Mouse (Mus musculus) cerebral cortex, adult 2 months (tissue): ENCODE results near the gene Arntl2.

Source experiments
- WGBS: fragments of 180-500 bp; shearing (Covaris S2); methylation state at CpG from one replicate; pipeline ENCODE4 v1.1.7; 2018; 5-methylcytosine and 5-hydroxymethylcytosine counted together

Arntl2 gene

DNA sequence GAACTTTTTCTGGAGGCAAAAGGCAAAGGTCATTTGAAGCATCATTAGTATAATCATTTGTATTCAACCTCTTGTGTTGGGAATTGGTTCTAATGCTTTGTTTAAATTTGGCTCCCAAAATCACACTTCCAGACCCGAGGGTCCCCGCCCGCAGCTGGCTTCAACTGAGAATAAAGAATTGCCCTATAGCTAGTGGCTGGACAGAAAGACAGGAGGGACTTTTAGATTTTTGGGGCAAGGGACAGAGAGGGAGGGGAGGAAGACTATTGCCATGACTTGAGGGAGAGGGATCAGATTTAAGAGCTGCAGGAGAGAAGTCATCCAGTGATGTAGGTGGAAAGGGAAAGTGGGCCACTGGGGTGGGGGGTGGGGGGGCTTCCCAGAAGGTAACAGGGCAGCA, 14.3 kb upstream of the Arntl2 start:
- WGBS: 86% methylated on average over 3 of the region's 3 CpGs

DNA sequence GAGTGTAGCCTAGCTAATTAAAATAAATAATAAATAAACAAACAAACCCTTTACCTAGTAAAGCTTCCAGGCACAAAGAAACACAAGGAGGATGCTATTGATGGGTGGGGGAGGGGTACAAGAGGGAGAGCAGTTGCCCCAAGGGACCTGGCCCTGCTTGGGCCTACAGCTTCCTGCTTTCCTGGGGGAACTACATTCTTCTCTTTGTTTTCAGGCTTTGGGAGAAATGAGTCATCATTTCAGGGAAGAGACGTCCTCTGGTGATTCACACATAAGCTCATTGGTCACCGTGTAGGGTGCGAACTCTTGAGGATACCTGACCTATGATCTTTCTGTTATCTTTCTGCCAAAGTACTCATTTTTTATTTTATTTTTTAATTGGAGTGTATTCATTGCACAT, 2.3 kb upstream of the Arntl2 start:
- 77% methylated on average over 3 of the region's 3 CpGs for WGBS

DNA sequence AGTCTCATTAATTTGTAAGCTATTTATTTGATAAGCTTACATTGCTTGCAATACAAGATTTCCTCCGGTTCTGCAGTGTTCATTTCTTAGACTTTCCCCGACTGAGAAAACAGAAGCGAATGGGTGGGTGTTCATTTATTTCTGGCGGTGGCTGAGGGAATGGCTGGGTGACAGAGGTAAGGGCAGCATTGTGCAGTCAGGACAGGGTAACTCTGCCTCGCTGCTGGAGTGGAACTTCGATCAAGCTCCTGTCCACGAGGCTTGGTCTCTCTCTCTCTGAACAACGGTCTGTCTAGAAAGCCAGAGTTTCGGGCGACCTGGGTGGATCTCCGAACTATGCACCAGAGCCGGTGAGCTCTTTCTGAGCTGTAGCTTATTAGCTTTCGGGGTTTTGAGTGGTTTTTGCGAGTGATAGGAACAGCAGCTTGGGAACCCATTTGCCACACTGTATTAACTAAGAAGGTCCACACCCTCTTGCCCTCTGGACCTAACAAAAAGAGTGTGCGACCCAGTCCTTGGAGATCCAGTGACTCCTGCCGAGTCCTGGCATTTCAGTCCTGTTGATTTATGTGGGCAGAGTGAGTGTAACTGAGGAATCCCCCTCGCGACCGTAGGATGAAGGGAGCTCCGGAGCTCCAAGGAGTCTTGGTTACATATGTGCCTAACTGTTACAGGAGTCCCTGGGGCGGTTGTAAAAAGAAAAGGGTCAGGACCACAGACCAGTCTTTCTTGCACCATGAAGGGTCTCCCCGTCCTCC, 510 bp upstream of the Arntl2 start:
- 7% methylated on average over 22 of the region's 22 CpGs for WGBS

DNA sequence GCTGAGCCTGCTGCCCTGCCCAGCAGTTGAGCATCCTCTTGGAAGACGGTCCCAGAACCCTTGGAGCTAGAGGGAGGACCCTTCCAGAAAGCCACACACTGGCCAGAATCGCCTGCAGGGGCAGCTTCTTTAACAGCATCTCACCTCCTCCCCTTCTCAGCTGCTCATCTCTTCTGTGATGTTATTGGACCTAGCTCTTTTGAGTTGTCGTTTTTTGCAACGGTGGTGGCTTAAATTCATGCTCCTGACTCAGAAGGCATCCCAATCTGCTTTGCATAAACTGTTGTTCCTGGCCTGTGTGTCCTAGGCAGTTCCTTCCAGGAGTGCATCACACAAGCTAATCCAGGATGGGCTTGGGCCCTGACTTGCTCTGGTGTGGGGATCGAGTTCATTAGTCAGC, 1.6 kb downstream of the Arntl2 start:
- 58% methylated on average over 5 of the region's 5 CpGs for WGBS

DNA sequence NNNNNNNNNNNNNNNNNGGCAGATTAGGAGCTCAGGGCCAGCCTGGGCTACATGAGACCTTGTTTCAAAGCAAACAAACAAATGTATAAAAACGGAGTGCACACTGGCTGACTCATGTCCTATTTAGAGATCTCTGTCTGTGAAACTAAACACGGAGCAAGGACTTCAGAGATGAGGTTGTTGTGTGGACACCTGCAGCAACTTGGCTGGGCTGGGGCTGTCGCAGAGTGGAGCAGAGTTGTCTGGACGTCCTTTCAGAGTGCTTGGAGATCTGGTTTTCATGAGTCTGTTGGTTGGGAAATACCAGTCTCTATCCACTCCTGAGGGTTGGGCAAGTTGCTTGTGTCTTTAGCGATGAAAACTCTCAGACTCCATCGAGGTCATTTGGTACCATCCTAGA, 14.1 kb downstream of the Arntl2 start:
- 77% methylated on average over 6 of the region's 6 CpGs for WGBS

DNA sequence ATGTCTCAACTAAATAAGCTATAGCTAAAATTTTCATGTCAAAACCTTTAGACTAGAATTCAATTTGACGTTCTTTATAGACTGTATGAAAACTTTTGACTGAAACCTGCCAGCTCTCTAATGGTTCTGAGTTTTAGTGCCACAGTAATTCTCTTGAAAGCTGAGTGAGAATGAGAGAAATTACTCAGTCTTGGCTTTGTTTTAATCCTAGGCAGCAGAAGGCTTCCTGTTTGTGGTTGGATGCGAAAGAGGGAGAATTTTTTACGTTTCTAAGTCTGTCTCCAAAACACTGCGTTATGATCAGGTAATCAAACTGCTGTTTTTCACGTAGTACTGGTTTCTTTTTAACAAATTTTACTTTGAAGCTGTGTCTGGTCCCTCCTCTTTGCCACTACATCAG, 17.2 kb downstream of the Arntl2 start:
- 85% methylated on average over 5 of the region's 5 CpGs for WGBS

DNA sequence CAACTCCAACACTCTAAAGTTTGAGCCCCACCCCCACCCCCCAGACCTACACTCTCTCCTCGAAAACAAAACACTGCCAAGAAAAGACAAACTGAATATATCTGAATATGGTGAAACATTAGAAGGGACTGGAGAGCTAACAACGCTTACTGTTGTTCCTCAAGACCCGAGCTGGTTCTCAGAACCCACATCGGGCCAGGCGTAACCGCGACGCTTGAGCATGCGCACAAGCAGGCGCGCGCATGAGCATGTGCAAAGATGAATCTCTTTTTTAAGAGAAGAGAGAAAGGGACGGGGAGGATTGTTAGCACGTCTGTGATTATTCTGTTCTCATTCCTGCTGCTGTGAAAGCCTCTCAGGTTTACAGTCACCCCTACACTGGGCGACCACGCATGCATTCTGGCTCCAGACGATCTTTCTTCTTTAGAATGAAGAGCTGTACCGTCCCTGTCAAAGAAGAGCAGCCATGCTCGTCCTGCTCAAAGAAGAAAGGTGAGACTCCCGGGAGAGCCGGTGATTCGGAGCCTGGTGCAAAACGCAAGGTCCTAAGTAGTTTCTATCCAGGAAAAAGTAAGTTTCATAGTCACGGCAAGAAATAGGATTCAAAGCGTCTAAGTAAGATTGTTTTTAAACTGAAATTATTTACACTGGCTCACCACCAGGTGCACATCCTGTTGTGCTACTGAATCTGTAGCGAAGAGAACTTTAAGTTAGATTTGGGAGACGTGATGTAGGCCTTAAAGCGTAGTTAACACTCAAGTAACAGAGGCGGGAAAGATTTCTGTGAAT, 24.5 kb downstream of the Arntl2 start:
- WGBS: 78% methylated on average over 29 of the region's 29 CpGs

DNA sequence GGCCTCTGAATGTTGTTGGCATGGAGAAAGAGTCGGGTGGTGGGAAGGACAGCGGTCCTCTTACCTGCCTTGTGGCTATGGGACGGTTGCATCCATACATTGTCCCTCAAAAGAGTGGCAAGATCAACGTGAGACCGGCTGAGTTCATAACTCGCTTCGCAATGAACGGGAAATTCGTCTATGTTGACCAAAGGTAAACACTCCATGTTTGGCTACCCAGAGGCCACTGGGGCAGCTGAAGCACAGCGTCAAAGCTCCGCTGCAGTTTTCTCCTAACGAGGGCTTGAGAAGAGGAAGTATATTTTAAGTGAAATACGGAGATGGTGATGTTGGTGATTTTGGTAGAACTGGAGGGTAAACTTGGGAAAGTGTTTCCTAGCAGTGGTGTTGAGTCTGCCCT, 26.1 kb downstream of the Arntl2 start:
- WGBS: 94% methylated on average over 13 of the region's 13 CpGs

DNA sequence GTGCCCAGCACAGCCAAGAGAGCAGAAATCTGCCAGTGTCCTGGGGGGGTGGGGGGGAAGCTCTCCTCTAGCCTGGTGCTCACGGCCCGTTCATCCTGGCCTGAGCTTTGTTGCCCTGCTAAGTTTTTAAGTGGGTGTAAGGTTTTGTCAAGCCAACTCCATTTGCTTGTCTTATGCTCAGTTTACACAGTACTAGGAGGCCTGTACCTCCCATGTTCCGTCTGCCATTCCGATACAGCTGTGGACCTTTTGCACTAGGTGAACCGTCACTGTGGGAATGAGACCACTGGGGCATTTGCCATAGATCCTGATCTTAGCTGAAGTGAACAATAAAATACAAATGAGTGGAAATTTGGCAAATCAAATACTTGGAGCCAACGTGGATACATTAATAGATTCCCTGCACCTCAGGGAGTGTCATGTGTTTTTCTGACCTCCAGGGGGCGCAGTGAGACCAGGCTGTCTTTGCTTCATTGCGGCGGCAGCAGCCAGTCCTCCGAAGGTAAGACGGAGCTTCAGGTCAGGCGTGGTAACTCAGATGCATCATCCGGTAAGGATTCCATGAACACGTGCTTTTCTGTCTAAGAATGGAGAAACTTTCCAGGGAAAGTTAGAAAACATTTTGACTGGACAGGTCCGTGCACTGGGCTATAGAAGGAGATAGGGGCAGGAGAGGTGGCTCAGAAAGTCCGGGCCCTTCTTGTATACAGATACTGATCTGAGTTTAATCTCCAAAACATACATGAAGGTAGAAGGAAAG, 29.1 kb downstream of the Arntl2 start:
- 38% methylated on average over 16 of the region's 16 CpGs for WGBS

DNA sequence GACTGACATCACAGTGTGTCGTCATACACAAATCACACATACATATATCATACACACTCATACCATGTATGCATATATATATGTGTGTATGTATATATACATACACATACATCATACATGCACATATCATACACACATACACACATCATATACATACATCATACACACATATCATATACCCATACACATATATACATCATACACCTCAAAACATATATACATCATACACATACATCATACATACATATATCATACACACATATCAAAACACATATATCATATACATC, 29.6 kb downstream of the Arntl2 start:
- WGBS: 70% methylated on average over 1 of the region's 1 CpGs

DNA sequence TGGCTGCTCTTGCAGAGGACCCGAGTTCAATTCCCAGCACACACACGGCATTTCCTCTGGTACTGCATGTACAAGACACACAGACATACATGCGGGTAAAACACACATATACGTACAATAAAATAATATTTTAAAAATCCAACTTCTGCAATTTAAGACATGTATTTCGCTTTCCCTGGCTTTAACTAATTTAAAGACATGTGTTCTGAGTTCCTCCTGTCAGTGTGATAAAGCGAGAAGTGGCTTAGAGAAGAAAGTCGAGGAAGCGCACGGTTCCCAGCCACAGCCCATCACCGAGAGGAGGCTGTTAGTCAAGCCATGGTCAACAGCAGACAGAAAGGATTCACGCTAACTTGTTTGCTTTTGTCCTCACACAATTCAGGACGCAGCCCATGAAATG, 35.5 kb downstream of the Arntl2 start:
- WGBS: 91% methylated on average over 12 of the region's 12 CpGs

DNA sequence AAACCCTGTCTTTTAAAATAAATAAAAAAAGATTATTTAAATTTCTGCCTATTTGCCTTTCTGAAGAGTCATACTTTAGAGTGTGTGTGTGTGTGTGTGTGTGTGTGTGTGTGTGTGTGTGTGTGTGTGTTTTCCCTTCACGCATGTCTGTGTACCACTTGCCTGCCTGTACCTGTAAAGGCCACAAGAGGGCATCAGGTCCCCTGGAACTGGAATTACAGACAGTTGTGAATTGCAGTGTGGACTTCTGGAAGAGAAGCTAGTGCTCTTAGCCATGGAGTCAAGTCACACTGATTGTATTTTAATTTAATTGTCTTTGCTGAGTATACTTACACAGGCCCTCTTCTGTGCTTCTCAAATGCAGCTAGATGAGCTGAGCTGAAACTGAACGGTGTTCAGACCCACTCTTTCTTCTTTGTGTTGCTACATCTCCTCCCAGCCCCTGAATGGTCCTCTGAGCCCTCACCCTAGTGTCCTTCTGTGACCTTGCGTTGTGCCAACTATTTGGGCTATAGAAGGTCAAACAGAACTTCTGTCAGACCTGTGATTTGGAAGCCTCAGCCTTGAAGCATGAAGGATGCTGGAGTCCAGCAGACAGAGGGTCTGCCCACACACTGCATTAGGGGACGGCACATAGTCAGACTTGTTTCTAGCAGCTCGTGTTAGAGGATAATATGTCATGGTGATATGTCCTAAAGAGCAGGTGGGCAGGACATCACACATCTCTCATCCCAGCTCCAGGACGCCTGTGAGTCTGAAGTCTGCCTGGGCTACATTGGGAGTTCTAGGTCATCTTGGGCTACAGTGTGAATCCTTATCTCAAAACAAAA, 37.8 kb downstream of the Arntl2 start:
- WGBS: 65% methylated on average over 6 of the region's 6 CpGs

DNA sequence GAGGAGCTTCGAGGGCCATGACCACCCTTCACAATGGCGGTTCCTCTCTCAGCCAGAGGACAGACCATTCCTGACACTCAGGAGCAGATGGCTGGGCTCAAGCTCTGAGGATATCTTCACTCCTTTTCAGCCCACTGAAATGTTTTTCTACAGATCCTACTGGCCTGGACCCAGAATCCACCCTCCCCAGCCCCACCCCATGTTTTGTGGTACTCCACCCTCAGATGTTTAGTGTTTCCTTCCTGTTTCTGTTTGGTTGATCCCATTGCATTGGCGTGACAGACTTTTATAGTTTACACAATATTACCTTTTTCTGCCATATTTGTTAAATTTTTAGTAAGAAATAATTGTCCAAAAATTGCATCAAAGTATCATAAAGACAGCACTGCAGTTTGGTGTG, 38.5 kb downstream of the Arntl2 start:
- WGBS: 67% methylated on average over 3 of the region's 3 CpGs

DNA sequence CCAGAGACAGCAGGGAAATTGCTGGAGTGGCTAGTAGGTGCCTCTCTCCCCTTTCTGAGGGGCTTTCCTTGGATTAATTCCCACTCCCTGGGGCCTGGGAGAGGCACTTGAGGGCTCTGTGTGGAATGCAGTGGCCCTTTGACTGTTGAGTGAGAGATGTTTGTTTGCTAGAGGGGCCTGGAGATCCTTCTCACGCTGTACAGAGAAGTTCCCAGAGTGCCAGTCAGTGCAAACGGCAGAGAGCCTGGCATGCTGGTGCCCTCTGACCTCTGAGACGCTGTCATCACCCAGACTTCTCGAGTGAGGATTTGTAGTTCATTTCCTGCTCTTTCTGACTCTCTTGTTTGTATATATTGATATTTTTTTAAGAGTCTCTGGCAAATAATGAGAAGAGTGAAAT, 39.9 kb downstream of the Arntl2 start:
- 80% methylated on average over 4 of the region's 4 CpGs for WGBS

DNA sequence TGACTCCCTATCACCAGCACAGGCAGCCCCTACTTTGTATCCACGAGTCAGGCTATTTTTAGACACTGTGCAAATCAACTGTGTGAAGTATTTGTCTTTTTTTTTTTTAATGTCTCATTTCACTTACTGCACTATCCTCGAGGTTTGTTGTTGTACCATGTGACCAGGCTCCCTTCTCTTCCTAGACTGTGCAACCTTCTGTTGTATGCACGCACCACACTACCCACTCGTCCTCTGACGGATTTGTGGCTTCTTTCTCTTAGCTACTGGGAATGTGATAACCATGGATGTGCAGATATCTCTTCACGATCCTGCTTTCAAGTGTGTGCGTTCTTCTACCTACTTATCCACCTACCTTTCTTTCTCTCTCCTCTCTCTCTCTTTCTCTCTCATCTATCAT, 41.5 kb downstream of the Arntl2 start:
- WGBS: 51% methylated on average over 7 of the region's 7 CpGs

DNA sequence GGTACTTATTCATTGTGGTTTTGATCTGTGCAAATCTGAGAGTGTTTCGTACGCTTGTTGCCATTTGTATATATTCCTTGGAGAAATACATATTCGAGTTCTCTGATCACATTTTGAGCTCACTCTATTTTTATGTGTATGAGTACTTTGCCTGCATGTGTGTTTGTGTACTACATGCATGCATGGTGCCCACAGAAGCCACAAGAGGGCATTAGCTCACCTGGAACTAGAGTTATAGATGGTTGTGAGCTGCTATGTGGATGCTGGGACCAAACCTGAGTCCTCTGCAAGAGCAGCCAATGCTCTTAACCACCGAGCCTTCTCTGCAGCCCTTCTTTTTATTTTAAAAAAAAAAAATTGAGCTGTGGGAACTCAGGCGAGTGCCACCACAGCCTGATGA, 42.5 kb downstream of the Arntl2 start:
- WGBS: 95% methylated on average over 5 of the region's 5 CpGs

DNA sequence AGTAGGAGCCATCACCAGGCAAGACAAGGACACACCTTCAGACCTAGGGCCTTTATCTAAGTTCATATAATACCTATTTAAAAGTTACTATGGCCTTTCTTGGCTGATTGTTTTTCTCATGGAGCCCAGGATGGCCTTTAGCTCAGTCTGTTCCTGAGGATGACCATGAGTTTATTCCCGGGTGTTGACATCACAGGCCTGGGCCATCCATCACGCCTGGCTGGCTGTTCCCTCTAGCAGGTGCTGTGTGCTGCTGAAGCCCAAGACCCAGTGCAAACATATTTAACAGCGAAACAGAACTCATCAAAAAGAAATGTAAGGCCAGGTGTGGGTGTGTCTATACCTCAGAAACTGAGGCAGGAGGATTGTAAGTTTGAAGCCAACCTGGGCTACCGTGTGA, 43.0 kb downstream of the Arntl2 start:
- 94% methylated on average over 4 of the region's 4 CpGs for WGBS

DNA sequence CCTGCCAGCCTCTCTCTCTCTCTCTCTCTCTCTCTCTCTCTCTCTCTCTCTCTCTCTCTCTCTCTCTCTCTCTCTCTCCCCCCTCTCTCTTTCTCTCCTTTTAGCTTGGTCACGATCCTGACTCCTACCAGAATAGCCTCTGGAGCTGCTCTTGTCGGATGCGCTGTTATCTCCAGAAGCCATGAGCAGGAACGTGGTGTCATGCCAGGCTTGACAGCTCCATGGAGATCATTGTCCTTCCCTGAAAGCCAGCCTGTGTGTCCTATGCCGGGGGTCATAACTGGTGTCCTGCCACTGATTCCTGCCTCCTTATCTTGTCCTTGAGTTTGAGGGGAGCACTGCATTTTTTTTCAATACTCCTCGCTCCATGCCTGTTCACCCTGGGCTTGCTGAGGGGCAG, 49.0 kb downstream of the Arntl2 start:
- 89% methylated on average over 6 of the region's 6 CpGs for WGBS

DNA sequence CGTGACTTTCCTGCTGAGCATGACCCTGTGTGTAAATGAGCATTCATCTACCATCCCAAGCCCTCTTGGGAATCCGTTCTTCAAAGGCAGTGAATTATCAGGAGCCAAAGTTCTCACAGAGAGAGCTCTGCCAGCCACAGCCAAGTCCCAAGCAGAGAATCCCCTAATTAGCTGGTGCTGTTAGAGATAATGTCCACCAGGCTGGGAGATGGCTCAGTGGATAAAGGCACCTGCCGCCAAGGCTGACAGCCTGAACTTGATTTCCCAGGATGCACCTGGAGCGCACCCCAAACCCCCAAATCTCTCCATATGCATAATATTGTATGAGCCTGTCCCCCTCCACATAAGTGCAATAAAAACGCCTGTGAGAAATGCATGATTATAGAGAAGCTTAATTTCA, 49.5 kb downstream of the Arntl2 start:
- 86% methylated on average over 5 of the region's 5 CpGs for WGBS

DNA sequence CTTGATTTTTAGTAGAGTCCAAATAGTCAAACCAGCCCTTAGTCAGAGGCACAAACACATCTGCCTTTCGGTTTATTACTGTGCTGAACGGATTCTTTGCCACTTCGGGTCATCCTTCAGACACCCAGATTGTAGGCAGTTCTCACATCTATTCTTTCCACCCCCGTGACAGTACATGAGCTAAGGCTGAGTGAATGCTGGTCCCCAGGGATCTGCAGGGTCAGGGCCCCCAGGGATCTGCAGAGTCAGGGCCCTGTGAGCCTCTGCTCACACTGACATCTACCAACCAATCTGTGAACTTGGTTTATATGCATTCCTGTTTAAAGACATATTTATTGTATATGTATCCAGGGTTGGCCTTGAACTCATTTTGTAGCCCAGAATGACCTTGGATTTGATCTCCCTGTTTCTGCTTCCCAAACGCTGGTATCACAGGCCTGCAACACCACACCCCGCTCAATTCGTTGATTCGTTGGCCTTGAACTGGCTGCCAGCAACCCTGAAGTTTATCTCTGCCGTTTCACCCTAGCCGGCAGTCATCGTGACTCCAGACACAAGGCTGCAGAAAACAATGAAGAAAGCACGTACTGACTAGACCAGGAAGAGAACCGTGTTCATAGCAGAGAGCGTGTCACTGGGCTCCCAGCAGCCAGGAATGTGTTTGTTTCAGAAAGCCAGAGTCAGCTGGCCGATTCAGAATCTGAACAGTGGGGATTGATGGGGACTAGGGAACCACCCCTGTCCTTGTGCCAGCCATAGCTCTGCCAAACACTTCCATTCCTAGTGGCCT, 50.3 kb downstream of the Arntl2 start:
- 71% methylated on average over 15 of the region's 15 CpGs for WGBS

DNA sequence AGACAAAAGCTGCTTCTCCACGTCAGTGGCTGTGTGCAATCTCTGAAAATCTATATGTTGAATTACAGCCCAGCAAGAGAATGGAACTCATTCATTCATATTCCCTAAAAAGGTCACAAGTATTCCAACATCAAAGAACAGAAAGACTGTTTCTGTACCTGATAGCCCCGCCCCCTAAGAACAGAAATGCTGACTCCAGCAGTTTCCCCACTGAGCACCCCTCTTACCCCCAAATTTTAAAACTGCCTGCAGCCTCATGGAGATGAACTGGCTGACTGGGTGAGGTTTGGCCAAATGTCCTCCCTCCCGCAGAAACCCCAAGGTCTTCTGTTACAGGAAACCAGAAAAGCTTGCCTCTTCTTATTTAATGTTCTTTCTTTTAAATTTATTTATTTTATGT, 51.5 kb downstream of the Arntl2 start:
- WGBS: 98% methylated on average over 3 of the region's 3 CpGs
